Mouse (Mus musculus) adrenal gland (tissue): Measurements from ENCODE around the gene Rlbp1.

Experiments used
- intact Hi-C: fragments of 180-260 bp; cut with DNase I; formaldehyde crosslinking; loops from one replicate; pipeline ENCODE4 v1.15.1; 2025
- long read RNA-seq, 2 experiments: library from polyadenylated mRNA; unstranded; transcript quantifications; one replicate each; pipeline ENCODE4 v2.0.0; 2020; ENCODE audit warnings: borderline replicate concordance in 1 of 2; ENCODE audit not compliant: insufficient replicate concordance in 1 of 2

The Rlbp1 gene
- long read RNA-seq, experiment 1: 0 reads
- long read RNA-seq, experiment 2: 0 reads

GRCm38 (mm10) chr7:79386422-79387133 is at the start of gene Rlbp1:
TSS of gene Rlbp1 (minus strand) at chr7:79387048.
- intact Hi-C loops: no loop called here

GRCm38 (mm10) chr7:79428243-79428642 is 41.4 kb upstream of the Rlbp1 start:
- intact Hi-C loops: no loop called here

- intact Hi-C loops: no loop called here
Observed at GRCm38 (mm10) chr7:79425804-79426203, 39.0 kb upstream of the Rlbp1 start.

- intact Hi-C loops: no loop called here
Observed at GRCm38 (mm10) chr7:79422876-79423275, 36.0 kb upstream of the Rlbp1 start.

GRCm38 (mm10) chr7:79419950-79420349 is 33.1 kb upstream of the Rlbp1 start:
- intact Hi-C loops: no loop called here

GRCm38 (mm10) chr7:79414449-79415375 is 27.9 kb upstream of the Rlbp1 start:
- intact Hi-C loops: no loop called here

- intact Hi-C loops: no loop called here
Observed at GRCm38 (mm10) chr7:79400296-79400695, 13.4 kb upstream of the Rlbp1 start.

- intact Hi-C loops: no loop called here
Observed at GRCm38 (mm10) chr7:79398971-79399370, 12.1 kb upstream of the Rlbp1 start.

GRCm38 (mm10) chr7:79398426-79398825 is 11.6 kb upstream of the Rlbp1 start:
- intact Hi-C loops: no loop called here

- intact Hi-C loops: no loop called here
Observed at GRCm38 (mm10) chr7:79397446-79397963, 10.7 kb upstream of the Rlbp1 start.

- intact Hi-C loops: no loop called here
Observed at GRCm38 (mm10) chr7:79395186-79395585, 8.3 kb upstream of the Rlbp1 start.

GRCm38 (mm10) chr7:79394666-79395065 is 7.8 kb upstream of the Rlbp1 start:
- intact Hi-C loops: loop anchor here (5.0 kb wide), 1 partner anchor 73 kb away; the partner anchor contains the start of gene Polg

- intact Hi-C loops: loop anchor here (5.0 kb wide), 1 partner anchor 73 kb away; the partner anchor contains the start of gene Polg
Observed at GRCm38 (mm10) chr7:79393924-79394323, 7.1 kb upstream of the Rlbp1 start.

- intact Hi-C loops: loop anchor here (5.0 kb wide), 1 partner anchor 74 kb away; the partner anchor contains the start of gene Polg
Observed at GRCm38 (mm10) chr7:79392860-79393513, 6.1 kb upstream of the Rlbp1 start.

- intact Hi-C loops: loop anchor here (5.0 kb wide), 1 partner anchor 75 kb away; the partner anchor contains the start of gene Polg
Observed at GRCm38 (mm10) chr7:79391883-79392649, 5.2 kb upstream of the Rlbp1 start, which contains the start of gene Fanci. TSS of gene Fanci (plus strand) at chr7:79391929.

- intact Hi-C loops: loop anchor here (5.0 kb wide), 1 partner anchor 76 kb away; the partner anchor contains the start of gene Polg
Observed at GRCm38 (mm10) chr7:79391471-79391870, 4.6 kb upstream of the Rlbp1 start.

- intact Hi-C loops: loop anchor here (5.0 kb wide), 1 partner anchor 77 kb away; the partner anchor contains the start of gene Polg
Observed at GRCm38 (mm10) chr7:79390141-79390708, 3.4 kb upstream of the Rlbp1 start.

GRCm38 (mm10) chr7:79388671-79389206 is 1.9 kb upstream of the Rlbp1 start:
- intact Hi-C loops: no loop called here

- intact Hi-C loops: no loop called here
Observed at GRCm38 (mm10) chr7:79387991-79388390, 1.1 kb upstream of the Rlbp1 start.
